Mouse (Mus musculus) heart, embryonic 11.5 days (tissue): ENCODE results near the gene Swsap1. TPM values are rescaled to one million over a fixed set of nuclear protein-coding genes. Genes with fewer than 3 reads are reported as not detected.
A peak's percentile ranks its signal among the peaks of the same experiment; 100 is the strongest.

ENCODE experiments used
- ATAC-seq: fragments of 200-750 bp; cut with Nextera tagmentation; replicated peaks from 2 replicates; pipeline ENCODE4 v1.8.0; 2017; ENCODE audit warnings: moderate library complexity; ENCODE audit not compliant: insufficient number of reproducible peaks, low FRiP score, low TSS enrichment
- H3K27ac ChIP-seq: fragments of 300-500 bp; sonication (generic); 2 replicates; pipeline ENCODE4 v1.5.1; 2014; ENCODE audit warnings: mild to moderate bottlenecking, low read depth, low read length
- H3K27me3 ChIP-seq: fragments of 300-500 bp; sonication (generic); 2 replicates; pipeline ENCODE4 v1.6.1; 2014; ENCODE audit warnings: mild to moderate bottlenecking, low read length, mixed read lengths; ENCODE audit not compliant: control insufficient read depth, insufficient read depth
- H3K36me3 ChIP-seq: fragments of 300-500 bp; sonication (generic); 2 replicates; pipeline ENCODE4 v1.6.1; 2014; ENCODE audit warnings: mild to moderate bottlenecking, low read length, moderate library complexity, mixed read lengths; ENCODE audit not compliant: control insufficient read depth, insufficient read depth
- H3K4me1 ChIP-seq: fragments of 300-500 bp; sonication (generic); 2 replicates; pipeline ENCODE4 v1.6.1; 2014; ENCODE audit warnings: low read length; ENCODE audit not compliant: control insufficient read depth, insufficient read depth
- H3K4me2 ChIP-seq: fragments of 300-500 bp; sonication (generic); 2 replicates; pipeline ENCODE4 v1.6.1; 2014; ENCODE audit warnings: mild to moderate bottlenecking, moderate library complexity
- H3K4me3 ChIP-seq: fragments of 300-500 bp; sonication (generic); 2 replicates; pipeline ENCODE4 v1.5.1; 2014; ENCODE audit warnings: low read depth, low read length
- H3K9ac ChIP-seq: fragments of 300-500 bp; sonication (generic); 2 replicates; pipeline ENCODE4 v1.6.1; 2014; ENCODE audit warnings: mild to moderate bottlenecking, low read depth, low read length, moderate library complexity
- H3K9me3 ChIP-seq: fragments of 300-500 bp; sonication (generic); replicated peaks from 2 replicates; pipeline ENCODE4 v1.6.1; 2016; ENCODE audit warnings: low read length; ENCODE audit not compliant: control insufficient read depth
- WGBS: fragments of 180-500 bp; shearing (Covaris S2); extraction: QIAGEN DNeasy Blood & Tissue Kit; methylation state at CpG from one replicate; pipeline ENCODE4 v1.1.7; 2014; ENCODE audit not compliant: insufficient replicate concordance; 5-methylcytosine and 5-hydroxymethylcytosine counted together
- polyA plus RNA-seq: library from polyadenylated mRNA; unstranded; fragments of >200 nt; fragmentation: Nextera tagmentation; extraction: Ambion mirVana; gene quantifications from 2 replicates; pipeline ENCODE4 v1.2.1, GENCODE M21; 2014

The Swsap1 gene
- polyA plus RNA-seq, 1 experiment from 2014 or later: 9.0 TPM

GRCm38 (mm10) chr9:21943638-21944037 is 11.9 kb upstream of the Swsap1 start:
- Histone ChIP-seq H3K4me1 (peaks cover 3% of the 10 kb centered on the region; the same call in 1 of the 2 replicates), H3K27me3 (peaks cover 36% of the 10 kb centered on the region), H3K9me3 (no peaks in the 10 kb centered on the region), H3K36me3 (no peaks in the 10 kb centered on the region), H3K9ac (no peak overlapping the region), H3K4me2 (no peak overlapping the region), H3K4me3 (no peak overlapping the region), H3K27ac (no peak overlapping the region)
- no peak for ATAC-seq
- WGBS: 37% methylated on average over 12 of the region's 12 CpGs

GRCm38 (mm10) chr9:21944267-21944666 is 11.3 kb upstream of the Swsap1 start:
- no peak for ATAC-seq
- no peaks in the 10 kb centered on the region for H3K36me3 ChIP-seq
- H3K4me2 ChIP-seq: peak overlapping the region; percentile 27; the same call in 1 of the 2 replicates
- WGBS: 10% methylated on average over 23 of the region's 23 CpGs
- no peak overlapping the region for H3K4me3 ChIP-seq
- no peak overlapping the region for H3K9ac ChIP-seq
- peaks cover 42% of the 10 kb centered on the region for H3K27me3 ChIP-seq
- H3K27ac ChIP-seq: no peak overlapping the region
- no peaks in the 10 kb centered on the region for H3K9me3 ChIP-seq
- H3K4me1 ChIP-seq: peaks cover 3% of the 10 kb centered on the region; the same call in 1 of the 2 replicates

GRCm38 (mm10) chr9:21947540-21948130 is 7.9 kb upstream of the Swsap1 start:
- no peak for ATAC-seq

GRCm38 (mm10) chr9:21948146-21948545 is 7.4 kb upstream of the Swsap1 start:
- Histone ChIP-seq H3K4me1 (peaks cover 3% of the 10 kb centered on the region; the same call in 1 of the 2 replicates), H3K4me2 (no peak overlapping the region), H3K27ac (no peak overlapping the region), H3K4me3 (no peak overlapping the region), H3K9ac (no peak overlapping the region), H3K36me3 (no peaks in the 10 kb centered on the region), H3K9me3 (no peaks in the 10 kb centered on the region), H3K27me3 (peaks cover 42% of the 10 kb centered on the region)
- ATAC-seq: no peak
- 45% methylated on average over 8 of the region's 8 CpGs for WGBS

More at GRCm38 (mm10) chr9:21947540-21948130, 7.9 kb upstream of the Swsap1 start:
- 3% methylated on average over 28 of the region's 28 CpGs for WGBS
- Histone ChIP-seq H3K9ac (no peak overlapping the region), H3K27me3 (peaks cover 42% of the 10 kb centered on the region), H3K9me3 (no peaks in the 10 kb centered on the region), H3K27ac (no peak overlapping the region), H3K4me3 (no peak overlapping the region), H3K4me1 (peaks cover 3% of the 10 kb centered on the region; the same call in 1 of the 2 replicates), H3K4me2 (peak overlapping the region; percentile 50), H3K36me3 (no peaks in the 10 kb centered on the region)

GRCm38 (mm10) chr9:21948790-21949189 is 6.8 kb upstream of the Swsap1 start:
- no peaks in the 10 kb centered on the region for H3K9me3 ChIP-seq
- WGBS: 64% methylated on average over 6 of the region's 6 CpGs
- H3K4me1 ChIP-seq: peaks cover 3% of the 10 kb centered on the region; the same call in 1 of the 2 replicates
- no peak overlapping the region for H3K9ac ChIP-seq
- no peaks in the 10 kb centered on the region for H3K36me3 ChIP-seq
- no peak for ATAC-seq
- no peak overlapping the region for H3K4me2 ChIP-seq
- H3K27ac ChIP-seq: no peak overlapping the region
- peaks cover 36% of the 10 kb centered on the region for H3K27me3 ChIP-seq
- H3K4me3 ChIP-seq: no peak overlapping the region

GRCm38 (mm10) chr9:21950322-21950721 is 5.2 kb upstream of the Swsap1 start:
- no peak for ATAC-seq
- Histone ChIP-seq H3K4me2 (no peak overlapping the region), H3K4me3 (no peak overlapping the region), H3K4me1 (peaks cover 3% of the 10 kb centered on the region; the same call in 1 of the 2 replicates), H3K27ac (no peak overlapping the region), H3K9me3 (no peaks in the 10 kb centered on the region), H3K27me3 (peaks cover 28% of the 10 kb centered on the region), H3K9ac (no peak overlapping the region), H3K36me3 (no peaks in the 10 kb centered on the region)
- 17% methylated on average over 11 of the region's 11 CpGs for WGBS

GRCm38 (mm10) chr9:21951977-21952376 is 3.6 kb upstream of the Swsap1 start:
- no peak for ATAC-seq
- Histone ChIP-seq H3K27me3 (peaks cover 22% of the 10 kb centered on the region), H3K4me1 (peaks cover 3% of the 10 kb centered on the region; the same call in 1 of the 2 replicates), H3K9me3 (no peaks in the 10 kb centered on the region), H3K4me3 (no peak overlapping the region), H3K9ac (no peak overlapping the region), H3K27ac (no peak overlapping the region), H3K4me2 (no peak overlapping the region), H3K36me3 (no peaks in the 10 kb centered on the region)
- WGBS: 61% methylated on average over 3 of the region's 3 CpGs

- Histone ChIP-seq H3K9ac (no peak overlapping the region), H3K36me3 (no peaks in the 10 kb centered on the region; the same call in 1 of the 2 replicates), H3K27me3 (peaks cover 7% of the 10 kb centered on the region), H3K4me1 (no peaks in the 10 kb centered on the region), H3K27ac (no peak overlapping the region), H3K4me2 (no peak overlapping the region), H3K9me3 (no peaks in the 10 kb centered on the region), H3K4me3 (no peak overlapping the region)
- WGBS: 15% methylated on average over 3 of the region's 3 CpGs
- ATAC-seq: no peak
These were observed 2.0 kb upstream of the Swsap1 start for GRCm38 (mm10) chr9:21953600-21953999.

GRCm38 (mm10) chr9:21954635-21955034 is 920 bp upstream of the Swsap1 start:
- 82% methylated on average over 3 of the region's 3 CpGs for WGBS
- peak overlapping the region; percentile 65 for H3K4me2 ChIP-seq

More at GRCm38 (mm10) chr9:21954635-21955034, 920 bp upstream of the Swsap1 start:
- H3K9ac ChIP-seq: no peak overlapping the region
- ATAC-seq: no peak
- no peak overlapping the region for H3K4me3 ChIP-seq
- no peaks in the 10 kb centered on the region; the same call in 1 of the 2 replicates for H3K36me3 ChIP-seq
- H3K27ac ChIP-seq: no peak overlapping the region
- H3K27me3 ChIP-seq: peaks cover 5% of the 10 kb centered on the region; the same call in 1 of the 2 replicates
- H3K4me1 ChIP-seq: no peaks in the 10 kb centered on the region
- no peaks in the 10 kb centered on the region for H3K9me3 ChIP-seq
